Mouse (Mus musculus): ENCODE results near the gene Mybpc2.

Gene Mybpc2

GRCm38 (mm10) chr7:44468644-44469285 is 55.7 kb downstream of the Mybpc2 start:
- Histone ChIP-seq H3K4me1 (replicated peaks; ENCODE audit: low read depth, low read length) (peaks cover 48% of the 10 kb centered on the region), H3K36me3 (ENCODE audit: insufficient read depth, low read length) (peaks cover 6% of the 10 kb centered on the region; the same call in 1 of the 2 replicates), H3K27me3 (ENCODE audit: insufficient read depth, low read length) (peaks cover 13% of the 10 kb centered on the region), H3K9me3 (ENCODE audit: low read length) (no peaks in the 10 kb centered on the region), H3K4me3 (replicated peaks; ENCODE audit: low read length) (peak overlapping the region; percentile 90)
- TF ChIP-seq CTCF (conservative IDR thresholded peaks at IDR 0.05; ENCODE audit: low read length) = no peak
- TF ChIP-seq POU5F1 (IDR thresholded peaks at IDR 0.05; ENCODE audit: borderline replicate concordance, low read length) = no peak

DNA sequence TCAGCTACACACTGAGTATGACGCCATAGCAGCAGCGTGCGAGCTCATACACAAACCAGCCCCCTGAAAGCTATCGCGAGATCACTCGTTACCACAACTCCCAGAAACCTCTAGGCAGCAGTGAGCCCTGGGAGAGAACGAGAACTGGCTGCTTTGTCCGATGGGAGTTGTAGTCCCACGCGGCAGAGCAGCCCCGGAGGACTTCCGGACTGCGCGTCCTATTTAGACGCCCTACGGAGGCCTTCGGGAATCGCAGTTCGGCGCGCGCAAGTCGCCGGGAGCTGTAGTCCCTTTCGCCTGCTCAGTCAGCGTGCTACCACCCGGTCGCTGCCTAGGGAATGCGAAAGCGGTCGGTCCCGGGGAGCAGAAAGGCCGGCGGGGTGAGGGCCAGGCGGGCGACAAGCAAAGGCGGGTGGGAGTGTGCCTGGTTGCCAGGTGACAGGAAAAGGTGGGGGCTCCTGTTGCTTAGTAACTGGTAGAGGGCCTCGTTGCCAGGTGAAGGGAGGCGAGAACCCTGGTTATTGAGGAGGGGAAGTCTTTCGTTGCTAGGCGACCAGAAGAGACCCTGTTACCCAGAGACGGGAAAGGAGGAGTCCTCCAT is 56.5 kb downstream of the Mybpc2 start, which contains the start of gene Josd2:
TSS of gene Josd2 (plus strand) at position 170 of the 601 bp plus-strand sequence.
- Histone ChIP-seq H3K27me3 (ENCODE audit: insufficient read depth, low read length) (peaks cover 17% of the 10 kb centered on the region), H3K9me3 (ENCODE audit: low read length) (no peaks in the 10 kb centered on the region), H3K36me3 (ENCODE audit: insufficient read depth, low read length) (peaks cover 6% of the 10 kb centered on the region; the same call in 1 of the 2 replicates), H3K4me3 (replicated peaks; ENCODE audit: low read length) (peak within 1 kb of the TSS; percentile 90), H3K4me1 (replicated peaks; ENCODE audit: low read depth, low read length) (peaks cover 52% of the 10 kb centered on the region)
- TF ChIP-seq POU5F1 (IDR thresholded peaks at IDR 0.05; ENCODE audit: borderline replicate concordance, low read length) = no peak
- no peak for TF ChIP-seq NANOG (IDR thresholded peaks at IDR 0.05; ENCODE audit: borderline replicate concordance, low read length)
- no peak for TF ChIP-seq CTCF (conservative IDR thresholded peaks at IDR 0.05; ENCODE audit: low read length)

DNA sequence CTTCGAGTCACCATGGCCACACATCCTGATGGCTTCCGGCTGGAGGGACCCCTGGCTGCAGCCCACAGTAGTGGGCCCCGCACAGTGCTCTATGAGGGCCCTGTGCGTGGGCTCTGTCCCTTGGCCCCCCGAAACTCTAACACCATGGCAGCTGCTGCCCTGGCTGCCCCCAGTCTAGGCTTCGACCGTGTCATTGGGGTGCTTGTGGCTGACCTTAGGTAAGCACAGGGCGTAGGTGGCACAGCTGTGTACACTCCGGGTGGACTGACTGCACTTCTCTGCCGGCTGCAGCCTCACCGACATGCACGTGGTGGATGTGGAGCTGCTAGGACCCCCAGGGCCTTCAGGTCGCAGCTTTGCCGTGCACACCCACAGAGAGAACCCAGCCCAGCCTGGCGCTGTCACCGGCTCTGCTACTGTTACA is 57.6 kb downstream of the Mybpc2 start:
- peaks cover 6% of the 10 kb centered on the region; the same call in 1 of the 2 replicates for H3K36me3 ChIP-seq (ENCODE audit: insufficient read depth, low read length)
- peaks cover 53% of the 10 kb centered on the region for H3K4me1 ChIP-seq (replicated peaks; ENCODE audit: low read depth, low read length)
- peak overlapping the region; percentile 90 for H3K4me3 ChIP-seq (replicated peaks; ENCODE audit: low read length)
- no peak for TF ChIP-seq NANOG (IDR thresholded peaks at IDR 0.05; ENCODE audit: borderline replicate concordance, low read length)
- no peak for TF ChIP-seq POU5F1 (IDR thresholded peaks at IDR 0.05; ENCODE audit: borderline replicate concordance, low read length)
- TF ChIP-seq CTCF (conservative IDR thresholded peaks at IDR 0.05; ENCODE audit: low read length) = no peak
- peaks cover 28% of the 10 kb centered on the region for H3K27me3 ChIP-seq (ENCODE audit: insufficient read depth, low read length)
- H3K9me3 ChIP-seq (ENCODE audit: low read length) = no peaks in the 10 kb centered on the region

- TF ChIP-seq CTCF (conservative IDR thresholded peaks at IDR 0.05; ENCODE audit: low read length) (no peak), POU5F1 (IDR thresholded peaks at IDR 0.05; ENCODE audit: borderline replicate concordance, low read length) (no peak), NANOG (IDR thresholded peaks at IDR 0.05; ENCODE audit: borderline replicate concordance, low read length) (no peak)
- Histone ChIP-seq H3K9me3 (ENCODE audit: low read length) (no peaks in the 10 kb centered on the region), H3K4me1 (replicated peaks; ENCODE audit: low read depth, low read length) (peaks cover 59% of the 10 kb centered on the region), H3K36me3 (ENCODE audit: insufficient read depth, low read length) (peaks cover 6% of the 10 kb centered on the region; the same call in 1 of the 2 replicates), H3K4me3 (replicated peaks; ENCODE audit: low read length) (peak overlapping the region; percentile 90), H3K27me3 (ENCODE audit: insufficient read depth, low read length) (peaks cover 34% of the 10 kb centered on the region)
Observed at GRCm38 (mm10) chr7:44466006-44466887, 58.2 kb downstream of the Mybpc2 start.

GRCm38 (mm10) chr7:44465111-44465510 is 59.3 kb downstream of the Mybpc2 start, which contains the start of gene Aspdh:
Gene Aspdh, plus strand, starts transcription at chr7:44465391.
- Histone ChIP-seq H3K4me1 (replicated peaks; ENCODE audit: low read depth, low read length) (peaks cover 66% of the 10 kb centered on the region), H3K27me3 (ENCODE audit: insufficient read depth, low read length) (peaks cover 45% of the 10 kb centered on the region), H3K9me3 (ENCODE audit: low read length) (no peaks in the 10 kb centered on the region), H3K36me3 (ENCODE audit: insufficient read depth, low read length) (peaks cover 6% of the 10 kb centered on the region; the same call in 1 of the 2 replicates), H3K4me3 (replicated peaks; ENCODE audit: low read length) (peak within 1 kb of the TSS; percentile 90; the same call in 1 of the 2 replicates)
- no peak for TF ChIP-seq CTCF (conservative IDR thresholded peaks at IDR 0.05; ENCODE audit: low read length)
- TF ChIP-seq POU5F1 (IDR thresholded peaks at IDR 0.05; ENCODE audit: borderline replicate concordance, low read length) = no peak
- no peak for TF ChIP-seq NANOG (IDR thresholded peaks at IDR 0.05; ENCODE audit: borderline replicate concordance, low read length)

DNA sequence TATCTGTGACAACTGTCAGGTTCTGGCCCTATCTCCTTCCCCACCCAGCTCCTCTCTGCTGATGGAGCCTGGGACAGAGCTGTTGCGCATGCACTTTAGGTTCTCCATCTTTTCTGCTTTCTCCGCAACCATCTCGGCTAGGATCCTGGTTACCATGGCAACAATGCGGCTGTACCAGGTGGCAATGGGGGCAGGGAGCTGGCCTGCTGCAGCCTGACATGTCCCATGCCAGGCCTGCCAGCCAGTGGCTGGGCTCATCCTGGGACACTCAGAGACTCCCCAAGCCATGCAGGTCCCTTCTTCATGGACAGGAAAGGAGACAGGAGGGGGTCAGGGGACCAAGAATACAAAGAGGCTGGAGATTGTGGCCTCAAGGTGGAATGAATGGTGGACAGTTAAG is 59.9 kb downstream of the Mybpc2 start:
- TF ChIP-seq CTCF (conservative IDR thresholded peaks at IDR 0.05; ENCODE audit: low read length) (no peak), NANOG (IDR thresholded peaks at IDR 0.05; ENCODE audit: borderline replicate concordance, low read length) (no peak), POU5F1 (IDR thresholded peaks at IDR 0.05; ENCODE audit: borderline replicate concordance, low read length) (no peak)
- H3K4me3 ChIP-seq (replicated peaks; ENCODE audit: low read length) = no peak overlapping the region
- H3K36me3 ChIP-seq (ENCODE audit: insufficient read depth, low read length) = peaks cover 4% of the 10 kb centered on the region; the same call in 1 of the 2 replicates
- H3K27me3 ChIP-seq (ENCODE audit: insufficient read depth, low read length) = peaks cover 51% of the 10 kb centered on the region
- peaks cover 63% of the 10 kb centered on the region for H3K4me1 ChIP-seq (replicated peaks; ENCODE audit: low read depth, low read length)
- H3K9me3 ChIP-seq (ENCODE audit: low read length) = no peaks in the 10 kb centered on the region

DNA sequence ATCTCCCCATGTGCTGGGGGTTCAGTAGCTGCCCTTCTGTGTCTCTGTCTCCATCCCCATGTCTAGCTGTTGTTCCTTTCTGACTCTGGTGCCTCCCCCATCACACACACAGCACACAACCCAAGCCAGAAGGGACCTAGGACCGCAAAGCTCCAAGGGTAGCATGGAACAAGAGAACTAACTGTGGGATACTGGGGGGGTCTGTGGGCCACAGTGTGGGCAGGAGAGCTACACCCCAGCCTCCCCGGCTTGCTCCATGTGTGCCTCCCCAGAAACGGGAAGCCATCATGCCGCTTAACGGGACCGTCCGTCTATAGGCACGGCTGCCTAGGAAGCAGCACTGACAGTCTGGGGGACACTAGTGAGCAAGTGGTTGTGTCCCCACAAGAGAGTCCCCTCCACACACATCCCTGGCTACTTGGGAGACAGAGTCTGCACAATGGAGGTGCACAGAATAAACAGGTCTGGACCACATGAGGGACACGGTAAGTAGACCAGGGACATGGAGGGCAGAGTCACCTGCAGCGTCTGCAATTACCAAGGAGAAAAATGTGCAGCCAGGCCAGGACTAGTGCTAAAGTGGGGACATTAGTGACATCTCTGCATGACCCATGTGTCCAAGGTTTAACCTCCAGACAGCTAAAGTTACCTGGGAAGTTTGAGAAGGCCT is 60.8 kb downstream of the Mybpc2 start:
- Histone ChIP-seq H3K4me3 (replicated peaks; ENCODE audit: low read length) (no peak overlapping the region), H3K9me3 (ENCODE audit: low read length) (no peaks in the 10 kb centered on the region), H3K4me1 (replicated peaks; ENCODE audit: low read depth, low read length) (peaks cover 55% of the 10 kb centered on the region), H3K36me3 (ENCODE audit: insufficient read depth, low read length) (no peaks in the 10 kb centered on the region), H3K27me3 (ENCODE audit: insufficient read depth, low read length) (peaks cover 60% of the 10 kb centered on the region)
- TF ChIP-seq POU5F1 (IDR thresholded peaks at IDR 0.05; ENCODE audit: borderline replicate concordance, low read length) = no peak
- TF ChIP-seq CTCF (conservative IDR thresholded peaks at IDR 0.05; ENCODE audit: low read length) = no peak
- no peak for TF ChIP-seq NANOG (IDR thresholded peaks at IDR 0.05; ENCODE audit: borderline replicate concordance, low read length)
